Mouse (Mus musculus): ENCODE data around the gene Pigo. TPM values are rescaled to one million over a fixed set of nuclear protein-coding genes. Genes with fewer than 3 reads are reported as not detected.

Gene Pigo
- polyA plus RNA-seq, 1 experiment = 8.0 TPM

- no peak overlapping the region for H3K4me2 ChIP-seq (ENCODE audit: low read depth)
- TF ChIP-seq CEBPB (IDR thresholded peaks at IDR 0.05; ENCODE audit: insufficient read depth, poor library complexity, severe bottlenecking) = no peak
- TF ChIP-seq USF1 (IDR thresholded peaks at IDR 0.05; ENCODE audit: low read depth) = no peak
- TF ChIP-seq MYOD1 (IDR thresholded peaks at IDR 0.05; ENCODE audit: control insufficient read depth in 1 of 3, insufficient read length in 2 of 3, low read depth in 2 of 3) = no peak
- TF ChIP-seq TCF3 (IDR thresholded peaks at IDR 0.05; ENCODE audit: insufficient read length, low read depth) = no peak
- TF ChIP-seq POLR2A (IDR thresholded peaks at IDR 0.05; ENCODE audit: insufficient read length, low read depth) = no peak
- no peak for TF ChIP-seq E2F4 (IDR thresholded peaks at IDR 0.05; ENCODE audit: insufficient read depth)
- no peak for TF ChIP-seq MAX (IDR thresholded peaks at IDR 0.05; ENCODE audit: low read depth)
- no peak for TF ChIP-seq MYOG (IDR thresholded peaks at IDR 0.05; ENCODE audit: control insufficient read depth in 1 of 3, insufficient read depth in 1 of 3, insufficient read length in 2 of 3, low read depth in 2 of 3)
- no peak for TF ChIP-seq POLR2AphosphoS2 (IDR thresholded peaks at IDR 0.05; ENCODE audit: insufficient read length, low read depth)
- no peak for TF ChIP-seq TCF12 (IDR thresholded peaks at IDR 0.05; ENCODE audit: insufficient read depth, poor library complexity, severe bottlenecking)
- H3K27me3 ChIP-seq (ENCODE audit: control insufficient read depth, insufficient read depth, insufficient read length) = no peaks in the 10 kb centered on the region
- no peaks in the 10 kb centered on the region for H3K36me3 ChIP-seq (ENCODE audit: control insufficient read depth, insufficient read depth)
- H3ac ChIP-seq (ENCODE audit: control insufficient read depth, insufficient read length) = no peak overlapping the region
- H3K79me2 ChIP-seq (ENCODE audit: control insufficient read depth, insufficient read depth) = no peaks in the 10 kb centered on the region
- no peak overlapping the region for H3K4me3 ChIP-seq
Observed at GRCm38 (mm10) chr4:42972952-42973351, 52.7 kb downstream of the Pigo start.

- H3K79me2 ChIP-seq (ENCODE audit: control insufficient read depth, insufficient read depth) = no peaks in the 10 kb centered on the region
- no peaks in the 10 kb centered on the region for H3K36me3 ChIP-seq (ENCODE audit: control insufficient read depth, insufficient read depth)
- no peak within 1 kb of the TSS for H3K4me2 ChIP-seq (ENCODE audit: low read depth)
- H3K27me3 ChIP-seq (ENCODE audit: control insufficient read depth, insufficient read depth, insufficient read length) = no peaks in the 10 kb centered on the region
- no peak within 1 kb of the TSS for H3ac ChIP-seq (ENCODE audit: control insufficient read depth, insufficient read length)
- TF ChIP-seq MYOD1 (IDR thresholded peaks at IDR 0.05; ENCODE audit: control insufficient read depth in 1 of 3, insufficient read length in 2 of 3, low read depth in 2 of 3) (no peak), E2F4 (IDR thresholded peaks at IDR 0.05; ENCODE audit: insufficient read depth) (no peak), SRF (IDR thresholded peaks at IDR 0.05; ENCODE audit: control insufficient read depth, insufficient read length, low read depth) (no peak), TCF3 (IDR thresholded peaks at IDR 0.05; ENCODE audit: insufficient read length, low read depth) (no peak), POLR2AphosphoS2 (IDR thresholded peaks at IDR 0.05; ENCODE audit: insufficient read length, low read depth) (no peak), POLR2A (IDR thresholded peaks at IDR 0.05; ENCODE audit: insufficient read length, low read depth) (no peak), REST (IDR thresholded peaks at IDR 0.05; ENCODE audit: insufficient read depth, insufficient read length) (no peak), MYOG (IDR thresholded peaks at IDR 0.05; ENCODE audit: control insufficient read depth in 1 of 3, insufficient read depth in 1 of 3, insufficient read length in 2 of 3, low read depth in 2 of 3) (no peak), USF1 (IDR thresholded peaks at IDR 0.05; ENCODE audit: low read depth) (no peak), CEBPB (IDR thresholded peaks at IDR 0.05; ENCODE audit: insufficient read depth, poor library complexity, severe bottlenecking) (no peak), TCF12 (IDR thresholded peaks at IDR 0.05; ENCODE audit: insufficient read depth, poor library complexity, severe bottlenecking) (no peak), MAX (IDR thresholded peaks at IDR 0.05; ENCODE audit: low read depth) (no peak)
- no peak within 1 kb of the TSS for H3K4me3 ChIP-seq
Observed at GRCm38 (mm10) chr4:42969304-42969703, 56.3 kb downstream of the Pigo start, which contains the start of gene 1700022I11Rik. 1700022I11Rik (plus strand) TSS chr4:42969604.

Other genes with a start within 250 kb of the Pigo start
- not detected for gene Fam205a1, start 171.9 kb downstream of the Pigo start, polyA plus RNA-seq (2012; fragmentation: generic; extraction: Trizol)
- not detected for gene Gm12394, start 169.0 kb downstream of the Pigo start, polyA plus RNA-seq (2012; fragmentation: generic; extraction: Trizol)
- not detected for gene Fam205c, start 151.6 kb downstream of the Pigo start, polyA plus RNA-seq (2012; fragmentation: generic; extraction: Trizol)
- gene Phf24, start 109.2 kb downstream of the Pigo start, polyA plus RNA-seq (2012; fragmentation: generic; extraction: Trizol) = not detected
- 32.8 TPM for gene Dnajb5, start 76.0 kb downstream of the Pigo start, polyA plus RNA-seq (2012; fragmentation: generic; extraction: Trizol)
- gene 1700022I11Rik, start 56.2 kb downstream of the Pigo start, polyA plus RNA-seq (2012; fragmentation: generic; extraction: Trizol) = 0.76 TPM
- gene Vcp, start 25.3 kb downstream of the Pigo start, polyA plus RNA-seq (2012; fragmentation: generic; extraction: Trizol) = 334 TPM
- gene Fancg, start 15.3 kb downstream of the Pigo start, polyA plus RNA-seq (2012; fragmentation: generic; extraction: Trizol) = 2.6 TPM
- 113 TPM for gene Stoml2, start 5.9 kb upstream of the Pigo start, polyA plus RNA-seq (2012; fragmentation: generic; extraction: Trizol)
- gene Fam214b, start 20.4 kb upstream of the Pigo start, polyA plus RNA-seq (2012; fragmentation: generic; extraction: Trizol) = 35.3 TPM
- gene Unc13b, start 33.1 kb upstream of the Pigo start, polyA plus RNA-seq (2012; fragmentation: generic; extraction: Trizol) = 0.42 TPM
- gene Atp8b5, start 241.3 kb upstream of the Pigo start, polyA plus RNA-seq (2012; fragmentation: generic; extraction: Trizol) = not detected